Mouse (Mus musculus): ENCODE measurements around the gene Ist1.

DNA sequence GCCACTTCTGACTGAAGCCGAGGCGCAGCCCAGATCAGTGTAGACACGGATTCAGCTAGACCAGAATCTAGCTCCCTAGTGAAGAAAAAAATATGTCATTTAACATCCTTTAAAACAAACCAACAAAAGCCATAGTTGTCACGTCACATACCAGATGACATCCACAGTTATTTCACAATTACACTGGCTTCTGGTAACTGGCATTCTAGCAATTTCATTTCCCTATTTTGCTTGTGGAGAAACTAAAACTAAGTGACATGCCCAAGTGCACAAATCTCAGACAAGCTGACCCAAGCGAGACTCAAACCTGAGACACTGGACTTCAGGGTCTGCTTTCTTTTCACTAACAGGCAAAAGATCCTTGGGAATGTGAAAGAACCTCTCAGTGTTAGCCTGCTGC lies 10.9 kb downstream of the Ist1 start:
- TF ChIP-seq CTCF (conservative IDR thresholded peaks at IDR 0.05; ENCODE audit: insufficient read depth, insufficient read length, low read depth, low read length) (no peak), POLR2A (IDR thresholded peaks at IDR 0.05; ENCODE audit: low read depth, low read length) (no peak)
